Mouse (Mus musculus) liver, embryonic 14.5 days (tissue): ENCODE measurements around the gene BC005537. TPM values are rescaled to one million over a fixed set of nuclear protein-coding genes. Genes with fewer than 3 reads are reported as not detected.

Source experiments
- ATAC-seq: fragments of 200-750 bp; cut with Nextera tagmentation; 2 replicates; pipeline ENCODE4 v1.8.0; 2017; ENCODE audit warnings: moderate number of reproducible peaks, mild to moderate bottlenecking, moderate library complexity; ENCODE audit not compliant: insufficient read depth
- DNase-seq, 3 experiments: peaks; one replicate each; pipeline ENCODE4 v3.0.0-alpha.2; 2012 to 2013; ENCODE audit warnings: low read depth in 3 of 3, low spot score in 3 of 3
- H3K27ac ChIP-seq: fragments of 300-500 bp; sonication (generic); 2 replicates; pipeline ENCODE4 v1.5.1; 2014; ENCODE audit warnings: moderate library complexity, mild to moderate bottlenecking, control low read depth, inconsistent platforms
- H3K27me3 ChIP-seq: fragments of 300-500 bp; sonication (generic); 2 replicates; pipeline ENCODE4 v1.6.1; 2014; ENCODE audit warnings: mild to moderate bottlenecking, low read length, moderate library complexity; ENCODE audit not compliant: control insufficient read depth, insufficient read depth
- H3K36me3 ChIP-seq: fragments of 300-500 bp; sonication (generic); replicated peaks from 2 replicates; pipeline ENCODE4 v1.6.1; 2014; ENCODE audit warnings: low read depth; ENCODE audit not compliant: control insufficient read depth, insufficient read depth
- H3K4me1 ChIP-seq, 2 experiments: fragments of 200-500 bp in 1 of 2; fragments of 300-500 bp in 1 of 2; sonication (generic) in 1 of 2; replicated peaks; 2 replicates each; pipeline ENCODE4 v1.6.1; 2012 to 2014; ENCODE audit warnings: antibody characterized with exemption in 1 of 2, inconsistent platforms in 1 of 2, low read length in 1 of 2; ENCODE audit not compliant: control insufficient read depth in 2 of 2, insufficient read depth in 2 of 2
- H3K4me2 ChIP-seq: fragments of 300-500 bp; sonication (generic); 2 replicates; pipeline ENCODE4 v1.6.1; 2014; ENCODE audit warnings: low read depth, mild to moderate bottlenecking, control low read depth, moderate library complexity
- H3K4me3 ChIP-seq, 2 experiments: fragments of 200-500 bp in 1 of 2; fragments of 300-500 bp in 1 of 2; sonication (generic) in 1 of 2; 2 replicates each; pipeline ENCODE4 v1.5.1; 2012 to 2014; ENCODE audit warnings: low read depth in 2 of 2, low read length in 2 of 2, mild to moderate bottlenecking in 2 of 2, control low read depth in 1 of 2, inconsistent platforms in 1 of 2, moderate library complexity in 1 of 2; ENCODE audit not compliant: insufficient read depth in 1 of 2
- H3K9ac ChIP-seq: fragments of 300-500 bp; sonication (generic); replicated peaks from 2 replicates; pipeline ENCODE4 v1.6.1; 2014; ENCODE audit warnings: mild to moderate bottlenecking, control low read depth, moderate library complexity
- H3K9me3 ChIP-seq: fragments of 300-500 bp; sonication (generic); 2 replicates; pipeline ENCODE4 v1.6.1; 2016; ENCODE audit warnings: low read length, mixed read lengths; ENCODE audit not compliant: control insufficient read depth
- CTCF ChIP-seq: IDR thresholded peaks from 2 replicates; pipeline ENCODE4 v1.5.1; 2016; ENCODE audit warnings: antibody characterized with exemption, low read depth, control low read depth
- EP300 ChIP-seq: IDR thresholded peaks from 2 replicates; pipeline ENCODE4 v1.6.1; 2016; ENCODE audit warnings: antibody characterized with exemption, low read depth
- WGBS: fragments of 180-500 bp; shearing (Covaris S2); extraction: QIAGEN DNeasy Blood & Tissue Kit; methylation state at CpG from one replicate; pipeline ENCODE4 v1.1.7; 2014; ENCODE audit not compliant: insufficient replicate concordance; 5-methylcytosine and 5-hydroxymethylcytosine counted together
- polyA plus RNA-seq, 2 experiments: library from polyadenylated mRNA; depleted of rRNA in 1 of 2; stranded (reverse) in 1 of 2; unstranded in 1 of 2; fragments of >200 nt; fragmentation: Nextera tagmentation in 1 of 2; extraction: Ambion mirVana in 1 of 2; gene quantifications; 2 replicates each; pipeline versions ENCODE4 v1.2.1 to v1.2.3; 2012 to 2014

The BC005537 gene
- polyA plus RNA-seq, 2 experiments, result 13.7 to 33.5 TPM

DNA sequence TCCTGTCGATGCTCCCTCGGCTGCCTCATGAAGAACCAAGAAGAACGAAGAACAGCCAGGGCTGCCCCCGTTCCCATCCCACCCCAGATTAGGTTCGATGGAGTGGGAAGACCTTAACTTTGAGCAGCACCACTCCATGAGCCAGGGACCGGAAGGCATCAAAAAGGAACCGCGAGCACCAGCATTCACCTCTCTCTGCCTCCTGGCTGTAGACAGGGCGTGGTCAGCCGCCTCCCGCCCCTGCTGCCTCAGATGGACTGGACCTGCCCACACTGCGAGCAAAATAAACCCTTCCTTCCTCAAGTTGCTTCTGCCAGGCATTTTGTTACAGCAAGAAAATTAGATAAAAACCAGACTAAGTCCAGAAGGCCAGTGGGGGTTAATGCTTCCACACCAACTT, 59.6 kb downstream of the BC005537 start:
- H3K4me2 ChIP-seq, result no peak overlapping the region
- no peaks in the 10 kb centered on the region for H3K36me3 ChIP-seq
- 48% methylated on average over 12 of the region's 12 CpGs for WGBS
- TF ChIP-seq CTCF (no peak), EP300 (no peak)
- H3K9ac ChIP-seq, result no peak overlapping the region
- no peaks in the 10 kb centered on the region for H3K9me3 ChIP-seq
- DNase-seq, result no peak
- no peak for ATAC-seq
- no peak overlapping the region for H3K4me3 ChIP-seq
- no peaks in the 10 kb centered on the region for H3K4me1 ChIP-seq
- H3K27ac ChIP-seq, result no peak overlapping the region
- no peaks in the 10 kb centered on the region for H3K27me3 ChIP-seq

- Histone ChIP-seq H3K36me3 (no peaks in the 10 kb centered on the region), H3K9me3 (no peaks in the 10 kb centered on the region), H3K27me3 (no peaks in the 10 kb centered on the region), H3K4me3 (no peak overlapping the region), H3K27ac (no peak overlapping the region), H3K9ac (no peak overlapping the region), H3K4me2 (no peak overlapping the region), H3K4me1 (peaks cover 0 to under 1% of the 10 kb centered on the region in 2 experiments; a peak in 2 of 4 replicates)
- DNase-seq (no peak), ATAC-seq (no peak)
- 72% methylated on average over 7 of the region's 7 CpGs for WGBS
- TF ChIP-seq EP300 (no peak), CTCF (no peak)
These were observed 60.6 kb downstream of the BC005537 start for GRCm38 (mm10) chr13:24862021-24862420.

GRCm38 (mm10) chr13:24862520-24862919, 61.1 kb downstream of the BC005537 start:
- no peak overlapping the region for H3K4me3 ChIP-seq
- H3K27ac ChIP-seq, result no peak overlapping the region
- no peak overlapping the region for H3K4me2 ChIP-seq
- H3K9ac ChIP-seq, result no peak overlapping the region
- no peaks in the 10 kb centered on the region for H3K27me3 ChIP-seq
- no peaks in the 10 kb centered on the region for H3K36me3 ChIP-seq
- no peaks in the 10 kb centered on the region for H3K9me3 ChIP-seq
- WGBS, result 40% methylated on average over 7 of the region's 7 CpGs
- ATAC-seq, result no peak
- peak; percentile 34 to 51 (median 43) for DNase-seq
- TF ChIP-seq EP300 (no peak), CTCF (peak; percentile 69)
- H3K4me1 ChIP-seq, result peaks cover 0 to 2% of the 10 kb centered on the region in 2 experiments; a peak in 2 of 4 replicates

Other genes starting within 250 kb of the BC005537 start
- gene Ripor2, start 219.5 kb upstream of the BC005537 start, polyA plus RNA-seq (2012; rRNA removed), result 1.6 and 2.1 TPM in 2 replicates
- 2.1 and 2.3 TPM in 2 replicates for gene Ripor2, start 219.5 kb upstream of the BC005537 start, polyA plus RNA-seq (2014; fragmentation: Nextera tagmentation; extraction: Ambion mirVana)
- gene Armh2, start 60.4 kb upstream of the BC005537 start, polyA plus RNA-seq (2012; rRNA removed), result not detected in 2 replicates
- not detected in 2 replicates for gene Armh2, start 60.4 kb upstream of the BC005537 start, polyA plus RNA-seq (2014; fragmentation: Nextera tagmentation; extraction: Ambion mirVana)
- 32.1 and 65.7 TPM in 2 replicates for gene Gmnn, start 39.7 kb upstream of the BC005537 start, polyA plus RNA-seq (2012; rRNA removed)
- 149 and 153 TPM in 2 replicates for gene Gmnn, start 39.7 kb upstream of the BC005537 start, polyA plus RNA-seq (2014; fragmentation: Nextera tagmentation; extraction: Ambion mirVana)
- gene Acot13, start 29.9 kb downstream of the BC005537 start, polyA plus RNA-seq (2012; rRNA removed), result 26.2 and 38.2 TPM in 2 replicates
- 61.9 and 67.0 TPM in 2 replicates for gene Acot13, start 29.9 kb downstream of the BC005537 start, polyA plus RNA-seq (2014; fragmentation: Nextera tagmentation; extraction: Ambion mirVana)
- 17.0 and 21.8 TPM in 2 replicates for gene Tdp2, start 30.0 kb downstream of the BC005537 start, polyA plus RNA-seq (2012; rRNA removed)
- gene Tdp2, start 30.0 kb downstream of the BC005537 start, polyA plus RNA-seq (2014; fragmentation: Nextera tagmentation; extraction: Ambion mirVana), result 25.0 and 26.4 TPM in 2 replicates
- 0.04 and 0.11 TPM in 2 replicates for gene D130043K22Rik, start 43.5 kb downstream of the BC005537 start, polyA plus RNA-seq (2012; rRNA removed)
- gene D130043K22Rik, start 43.5 kb downstream of the BC005537 start, polyA plus RNA-seq (2014; fragmentation: Nextera tagmentation; extraction: Ambion mirVana), result 0.06 and 0.15 TPM in 2 replicates
- 2.2 and 3.1 TPM in 2 replicates for gene Aldh5a1, start 136.0 kb downstream of the BC005537 start, polyA plus RNA-seq (2012; rRNA removed)
- gene Aldh5a1, start 136.0 kb downstream of the BC005537 start, polyA plus RNA-seq (2014; fragmentation: Nextera tagmentation; extraction: Ambion mirVana), result 2.1 and 2.7 TPM in 2 replicates
- gene Gpld1, start 141.5 kb downstream of the BC005537 start, polyA plus RNA-seq (2012; rRNA removed), result 2.3 and 3.1 TPM in 2 replicates
- gene Gpld1, start 141.5 kb downstream of the BC005537 start, polyA plus RNA-seq (2014; fragmentation: Nextera tagmentation; extraction: Ambion mirVana), result 5.8 and 5.9 TPM in 2 replicates
- 4.9 and 8.4 TPM in 2 replicates for gene Mrs2, start 218.7 kb downstream of the BC005537 start, polyA plus RNA-seq (2012; rRNA removed)
- gene Mrs2, start 218.7 kb downstream of the BC005537 start, polyA plus RNA-seq (2014; fragmentation: Nextera tagmentation; extraction: Ambion mirVana), result 16.6 and 17.7 TPM in 2 replicates